Mouse (Mus musculus) forebrain, embryonic 12.5 days (tissue): ENCODE data around the gene Rcsd1. TPM values are rescaled to one million over a fixed set of nuclear protein-coding genes. Genes with fewer than 3 reads are reported as not detected.

Experiments
- ATAC-seq: fragments of 200-750 bp; cut with Nextera tagmentation; 2 replicates; pipeline ENCODE4 v1.8.0; 2017; ENCODE audit warnings: moderate TSS enrichment; ENCODE audit not compliant: low FRiP score
- H3K27ac ChIP-seq: fragments of 300-500 bp; sonication (generic); 2 replicates; pipeline ENCODE4 v1.5.1; 2016; ENCODE audit warnings: mild to moderate bottlenecking
- H3K27me3 ChIP-seq: fragments of 300-500 bp; sonication (generic); 2 replicates; pipeline ENCODE4 v1.6.1; 2016; ENCODE audit warnings: mild to moderate bottlenecking
- H3K36me3 ChIP-seq: fragments of 300-500 bp; sonication (generic); replicated peaks from 2 replicates; pipeline ENCODE4 v1.6.1; 2016; ENCODE audit warnings: mild to moderate bottlenecking
- H3K4me1 ChIP-seq: fragments of 300-500 bp; sonication (generic); 2 replicates; pipeline ENCODE4 v1.6.1; 2016
- H3K4me2 ChIP-seq: fragments of 300-500 bp; sonication (generic); 2 replicates; pipeline ENCODE4 v1.6.1; 2016; ENCODE audit warnings: mild to moderate bottlenecking, moderate library complexity
- H3K4me3 ChIP-seq: fragments of 300-500 bp; sonication (generic); replicated peaks from 2 replicates; pipeline ENCODE4 v1.5.1; 2016; ENCODE audit warnings: mild to moderate bottlenecking
- H3K9ac ChIP-seq: fragments of 300-500 bp; sonication (generic); 2 replicates; pipeline ENCODE4 v1.6.1; 2016; ENCODE audit warnings: mild to moderate bottlenecking
- H3K9me3 ChIP-seq: fragments of 300-500 bp; sonication (generic); 2 replicates; pipeline ENCODE4 v1.6.1; 2016
- WGBS: fragments of 180-500 bp; shearing (Covaris S2); methylation state at CpG from one replicate; pipeline ENCODE4 v1.1.7; 2016; 5-methylcytosine and 5-hydroxymethylcytosine counted together
- polyA plus RNA-seq: library from polyadenylated mRNA; unstranded; fragments of >200 nt; fragmentation: Nextera tagmentation; extraction: Ambion mirVana; gene quantifications from 2 replicates; pipeline ENCODE4 v1.2.1, GENCODE M21; 2016

Rcsd1 gene
- polyA plus RNA-seq, 1 experiment from 2014 or later = 8.1 TPM

GRCm38 (mm10) chr1:165731553-165731952 lies 22.0 kb upstream of the Rcsd1 start:
- no peak overlapping the region for H3K9ac ChIP-seq
- WGBS = 80% methylated on average over 6 of the region's 6 CpGs
- H3K27ac ChIP-seq = no peak overlapping the region
- no peaks in the 10 kb centered on the region for H3K9me3 ChIP-seq
- H3K36me3 ChIP-seq = no peaks in the 10 kb centered on the region
- H3K4me1 ChIP-seq = peaks cover 3% of the 10 kb centered on the region; the same call in 1 of the 2 replicates
- H3K27me3 ChIP-seq = no peaks in the 10 kb centered on the region
- no peak overlapping the region for H3K4me3 ChIP-seq
- no peak overlapping the region for H3K4me2 ChIP-seq
- ATAC-seq = no peak

- no peak for ATAC-seq
- H3K4me2 ChIP-seq = no peak overlapping the region
- no peak overlapping the region for H3K4me3 ChIP-seq
- H3K36me3 ChIP-seq = no peaks in the 10 kb centered on the region
- no peaks in the 10 kb centered on the region for H3K27me3 ChIP-seq
- H3K9me3 ChIP-seq = no peaks in the 10 kb centered on the region
- no peak overlapping the region for H3K27ac ChIP-seq
- no peaks in the 10 kb centered on the region for H3K4me1 ChIP-seq
- 54% methylated on average over 1 of the region's 1 CpGs for WGBS
- no peak overlapping the region for H3K9ac ChIP-seq
These were observed 20.6 kb upstream of the Rcsd1 start for GRCm38 (mm10) chr1:165730129-165730528.

GRCm38 (mm10) chr1:165728057-165728639 lies 18.6 kb upstream of the Rcsd1 start:
- H3K9ac ChIP-seq = no peak overlapping the region
- 95% methylated on average over 3 of the region's 3 CpGs for WGBS

GRCm38 (mm10) chr1:165726986-165727385 lies 17.4 kb upstream of the Rcsd1 start:
- Histone ChIP-seq H3K4me1 (peaks cover 3% of the 10 kb centered on the region), H3K36me3 (no peaks in the 10 kb centered on the region), H3K27ac (no peak overlapping the region), H3K27me3 (no peaks in the 10 kb centered on the region), H3K9me3 (no peaks in the 10 kb centered on the region), H3K4me2 (no peak overlapping the region), H3K9ac (no peak overlapping the region), H3K4me3 (no peak overlapping the region)
- no peak for ATAC-seq
- WGBS = 67% methylated on average over 1 of the region's 1 CpGs

More at GRCm38 (mm10) chr1:165728057-165728639, 18.6 kb upstream of the Rcsd1 start:
- Histone ChIP-seq H3K27ac (no peak overlapping the region), H3K4me1 (peaks cover 3% of the 10 kb centered on the region), H3K4me3 (no peak overlapping the region), H3K27me3 (no peaks in the 10 kb centered on the region), H3K4me2 (no peak overlapping the region), H3K36me3 (no peaks in the 10 kb centered on the region), H3K9me3 (no peaks in the 10 kb centered on the region)
- no peak for ATAC-seq

GRCm38 (mm10) chr1:165725039-165725644 lies 15.6 kb upstream of the Rcsd1 start:
- no peak overlapping the region for H3K27ac ChIP-seq
- 88% methylated on average over 4 of the region's 4 CpGs for WGBS

GRCm38 (mm10) chr1:165724219-165725033 lies 14.9 kb upstream of the Rcsd1 start:
- Histone ChIP-seq H3K36me3 (no peaks in the 10 kb centered on the region), H3K9ac (no peak overlapping the region), H3K27me3 (no peaks in the 10 kb centered on the region), H3K4me1 (peaks cover 3% of the 10 kb centered on the region), H3K9me3 (no peaks in the 10 kb centered on the region), H3K4me2 (no peak overlapping the region), H3K27ac (no peak overlapping the region), H3K4me3 (no peak overlapping the region)
- WGBS = 59% methylated on average over 11 of the region's 11 CpGs
- ATAC-seq = no peak

More at GRCm38 (mm10) chr1:165725039-165725644, 15.6 kb upstream of the Rcsd1 start:
- no peak overlapping the region for H3K9ac ChIP-seq
- H3K27me3 ChIP-seq = no peaks in the 10 kb centered on the region
- H3K36me3 ChIP-seq = no peaks in the 10 kb centered on the region
- no peak for ATAC-seq
- H3K9me3 ChIP-seq = no peaks in the 10 kb centered on the region
- H3K4me2 ChIP-seq = no peak overlapping the region
- H3K4me1 ChIP-seq = peaks cover 3% of the 10 kb centered on the region
- no peak overlapping the region for H3K4me3 ChIP-seq

GRCm38 (mm10) chr1:165722531-165723123 lies 13.1 kb upstream of the Rcsd1 start:
- no peaks in the 10 kb centered on the region for H3K9me3 ChIP-seq
- no peak for ATAC-seq

GRCm38 (mm10) chr1:165718543-165719105 lies 9.1 kb upstream of the Rcsd1 start:
- no peak for ATAC-seq
- Histone ChIP-seq H3K9ac (no peak overlapping the region), H3K36me3 (no peaks in the 10 kb centered on the region), H3K4me3 (no peak overlapping the region), H3K9me3 (no peaks in the 10 kb centered on the region), H3K4me2 (no peak overlapping the region), H3K4me1 (no peaks in the 10 kb centered on the region), H3K27me3 (no peaks in the 10 kb centered on the region), H3K27ac (no peak overlapping the region)
- WGBS = 74% methylated on average over 15 of the region's 15 CpGs

More at GRCm38 (mm10) chr1:165722531-165723123, 13.1 kb upstream of the Rcsd1 start:
- H3K27me3 ChIP-seq = no peaks in the 10 kb centered on the region
- no peak overlapping the region for H3K9ac ChIP-seq
- peaks cover 3% of the 10 kb centered on the region for H3K4me1 ChIP-seq
- H3K4me3 ChIP-seq = no peak overlapping the region
- H3K27ac ChIP-seq = no peak overlapping the region
- 90% methylated on average over 9 of the region's 9 CpGs for WGBS
- no peak overlapping the region for H3K4me2 ChIP-seq
- H3K36me3 ChIP-seq = no peaks in the 10 kb centered on the region

GRCm38 (mm10) chr1:165717711-165718542 lies 8.4 kb upstream of the Rcsd1 start:
- H3K27me3 ChIP-seq = no peaks in the 10 kb centered on the region
- 67% methylated on average over 11 of the region's 11 CpGs for WGBS
- H3K4me2 ChIP-seq = no peak overlapping the region
- no peaks in the 10 kb centered on the region for H3K36me3 ChIP-seq
- no peak for ATAC-seq
- H3K27ac ChIP-seq = 0 out of 2 replicates have a peak overlapping the region, but pooled peaks have one; percentile 38
- no peaks in the 10 kb centered on the region for H3K4me1 ChIP-seq
- H3K9ac ChIP-seq = no peak overlapping the region
- H3K9me3 ChIP-seq = no peaks in the 10 kb centered on the region
- no peak overlapping the region for H3K4me3 ChIP-seq

GRCm38 (mm10) chr1:165716426-165716825 lies 6.9 kb upstream of the Rcsd1 start:
- Histone ChIP-seq H3K27me3 (no peaks in the 10 kb centered on the region), H3K27ac (no peak overlapping the region), H3K4me1 (no peaks in the 10 kb centered on the region), H3K4me3 (no peak overlapping the region), H3K9ac (peak overlapping the region; percentile 21; the same call in 1 of the 2 replicates), H3K36me3 (no peaks in the 10 kb centered on the region), H3K9me3 (no peaks in the 10 kb centered on the region), H3K4me2 (no peak overlapping the region)
- no peak for ATAC-seq
- WGBS = 90% methylated on average over 4 of the region's 4 CpGs

GRCm38 (mm10) chr1:165713798-165714197 lies 4.2 kb upstream of the Rcsd1 start:
- H3K36me3 ChIP-seq = no peaks in the 10 kb centered on the region
- H3K9ac ChIP-seq = no peak overlapping the region
- WGBS = 89% methylated on average over 5 of the region's 5 CpGs
- H3K4me3 ChIP-seq = no peak overlapping the region
- H3K4me1 ChIP-seq = 0 out of 2 replicates have a peak, but pooled peaks cover under 1% of the 10 kb centered on the region
- H3K27me3 ChIP-seq = peaks cover 13% of the 10 kb centered on the region
- H3K4me2 ChIP-seq = no peak overlapping the region
- H3K27ac ChIP-seq = no peak overlapping the region
- ATAC-seq = no peak
- H3K9me3 ChIP-seq = no peaks in the 10 kb centered on the region
